In genomic region chr10:82863827-82864226, GRCm38 (mm10) we compare ENCODE assay signal across 14 mouse cellular contexts. TPM values are rescaled to one million over a fixed set of nuclear protein-coding genes. Genes with fewer than 3 reads are reported as not detected.
DNase-seq lines count a peak whose midpoint lies in the region; ATAC-seq lines count a peak whose summit lies in the region.
"Had no signal": no experiment of that assay in that cellular context is flagged by ENCODE, and none has a peak within 500 bp of the region (broad histone marks: within the 10 kb centered on the region; RNA-seq: fewer than 3 reads in every experiment).

No protein-coding gene starts in this region.

- no peaks in the 10 kb centered on the region for H3K27me3 ChIP-seq in heart, embryonic 16.5 days (ENCODE audit: control insufficient read depth, insufficient read depth, low read length)
- H3K27me3 ChIP-seq in heart, embryonic 12.5 days (replicated peaks): no peaks in the 10 kb centered on the region
- H3K27me3 ChIP-seq: intestine, embryonic 15.5 days; liver, embryonic 13.5 days had no signal

- WGBS in heart, embryonic 16.5 days: 66% methylated on average over 7 of the region's 7 CpGs
- WGBS in heart, embryonic 12.5 days: 73% methylated on average over 7 of the region's 7 CpGs

- no peaks in the 10 kb centered on the region for H3K9me3 ChIP-seq in heart, embryonic 16.5 days (replicated peaks; ENCODE audit: control insufficient read depth, low read length)
- no peaks in the 10 kb centered on the region for H3K9me3 ChIP-seq in heart, embryonic 12.5 days (replicated peaks)
- H3K9me3 ChIP-seq: intestine, embryonic 15.5 days; liver, embryonic 13.5 days had no signal

- H3K9ac ChIP-seq in heart, embryonic 16.5 days (ENCODE audit: low read length): no peak overlapping the region
- no peak overlapping the region for H3K9ac ChIP-seq in heart, embryonic 12.5 days
- H3K9ac ChIP-seq: intestine, embryonic 15.5 days had no signal

- peak; percentile 14 for DNase-seq in 3T3-L1 (ENCODE audit: low read depth, low spot score)
- DNase-seq in MN1 (ENCODE audit: low spot score): peak; percentile 65
- peak; percentile 31 for DNase-seq in gastrocnemius, postnatal 25 days
- no peak for DNase-seq in T-cell, adult 2 months (ENCODE audit: low spot score)
- no peak for DNase-seq in adrenal gland, adult 2 months
- no peak for DNase-seq in layer of hippocampus, postnatal 10 days (ENCODE audit: low spot score in 2 of 2)
- DNase-seq: heart, adult 2 months; liver, embryonic 13.5 days; right cerebral cortex, postnatal 25 days had no signal

- ATAC-seq in heart, embryonic 16.5 days (replicated peaks; ENCODE audit: extremely low read depth, insufficient read depth, low FRiP score): no peak
- no peak for ATAC-seq in heart, embryonic 12.5 days (ENCODE audit: insufficient number of reproducible peaks, low FRiP score)
- ATAC-seq: forebrain, embryonic 14.5 days; intestine, embryonic 15.5 days had no signal

- 0 out of 2 replicates have a peak overlapping the region, but pooled peaks have one; percentile 21 for H3K27ac ChIP-seq in heart, embryonic 16.5 days (ENCODE audit: low read length)
- H3K27ac ChIP-seq in heart, embryonic 12.5 days (ENCODE audit: poor library complexity, severe bottlenecking): no peak overlapping the region
- H3K27ac ChIP-seq: heart, adult 2 months; intestine, embryonic 15.5 days; liver, embryonic 13.5 days; macrophage had no signal

- peaks cover 17% of the 10 kb centered on the region; the same call in 1 of the 2 replicates for H3K36me3 ChIP-seq in heart, embryonic 16.5 days (ENCODE audit: control insufficient read depth, insufficient read depth)
- peaks cover 45% of the 10 kb centered on the region for H3K36me3 ChIP-seq in heart, embryonic 12.5 days

- no peak overlapping the region for H3K4me2 ChIP-seq in heart, embryonic 16.5 days (ENCODE audit: low read depth, low read length)
- H3K4me2 ChIP-seq in heart, embryonic 12.5 days: no peak overlapping the region
- H3K4me2 ChIP-seq: intestine, embryonic 15.5 days; liver, embryonic 13.5 days had no signal

- peaks cover 39% of the 10 kb centered on the region for H3K4me1 ChIP-seq in heart, embryonic 16.5 days (ENCODE audit: control insufficient read depth, insufficient read depth, low read length)
- H3K4me1 ChIP-seq in heart, embryonic 12.5 days (replicated peaks): peaks cover 42% of the 10 kb centered on the region

- H3K4me3 ChIP-seq in heart, embryonic 16.5 days (ENCODE audit: low read length): no peak overlapping the region
- H3K4me3 ChIP-seq in heart, embryonic 12.5 days: no peak overlapping the region
- H3K4me3 ChIP-seq: heart, adult 2 months; intestine, embryonic 15.5 days; liver, embryonic 13.5 days had no signal

RNA-seq across cellular contexts. Expression of gene Eid3, which starts 2.6 kb away (rescaled TPM):
- 0.21 and 0.22 TPM in 2 replicates for polyA plus RNA-seq in heart, embryonic 16.5 days (2015; fragmentation: Nextera tagmentation; extraction: Ambion mirVana)
- 0.31 and 0.39 TPM in 2 replicates for polyA plus RNA-seq in heart, embryonic 12.5 days (2016; fragmentation: Nextera tagmentation; extraction: Ambion mirVana)
- 1 to 10 TPM in 1 of 2 experiments, under 1 TPM in 1; 0.97 to 1.4 TPM for total RNA-seq in gastrocnemius, postnatal 25 days (2021)
- 1 to 10 TPM in 1 of 2 experiments, under 1 TPM in 1; 0.97 to 3.0 TPM for total RNA-seq in adrenal gland, adult 2 months (2021)
- polyA plus RNA-seq in adrenal gland, adult 2 months (2012; rRNA removed): 0.07 and 0.13 TPM in 2 replicates
- total RNA-seq in layer of hippocampus, postnatal 10 days (2021): 1 to 10 TPM; 2.7 to 4.0 TPM

RNA-seq across cellular contexts. Expression of gene Txnrd1, which starts 30.1 kb away (rescaled TPM):
- 60.4 and 61.8 TPM in 2 replicates for polyA plus RNA-seq in heart, embryonic 16.5 days (2015; fragmentation: Nextera tagmentation; extraction: Ambion mirVana)
- 90.9 and 92.6 TPM in 2 replicates for polyA plus RNA-seq in heart, embryonic 12.5 days (2016; fragmentation: Nextera tagmentation; extraction: Ambion mirVana)
- total RNA-seq in gastrocnemius, postnatal 25 days (2021): 10 to 100 TPM; 48.6 to 49.7 TPM
- total RNA-seq in adrenal gland, adult 2 months (2021): 100 to 1,000 TPM in 1 of 2 experiments, 10 to 100 TPM in 1; 88.6 to 113 TPM
- 27.3 and 34.4 TPM in 2 replicates for polyA plus RNA-seq in adrenal gland, adult 2 months (2012; rRNA removed)
- 10 to 100 TPM; 74.1 to 77.4 TPM for total RNA-seq in layer of hippocampus, postnatal 10 days (2021)

Comparison
In these comparisons a context has a peak if more than half of its experiments do, and no peak if none do; other contexts are left out.
1. DNase-seq: peak in 3T3-L1 (single experiment), MN1 (single experiment) and gastrocnemius, postnatal 25 days (single experiment); none in T-cell, adult 2 months (single experiment), adrenal gland, adult 2 months (single experiment) and layer of hippocampus, postnatal 10 days (0 of 2).